Mouse (Mus musculus): ENCODE measurements around the gene Gm49354.
"Not testable (repeated sequence)": the region's sequence is repeated elsewhere in the genome, so short reads cannot be mapped to it uniquely, and the experiment has no call there.

The Gm49354 gene

GRCm38 (mm10) chr13:59766786-59767515 lies 15.1 kb downstream of the Gm49354 start:
- DNase-seq (ENCODE audit: low read depth) = no peak

GRCm38 (mm10) chr13:59762791-59763190 lies 19.3 kb downstream of the Gm49354 start:
- no peak for DNase-seq (ENCODE audit: low read depth)

GRCm38 (mm10) chr13:59756906-59757305 lies 25.1 kb downstream of the Gm49354 start:
- no peak for DNase-seq (ENCODE audit: low read depth)

GRCm38 (mm10) chr13:59750310-59750709 lies 31.7 kb downstream of the Gm49354 start:
- DNase-seq (ENCODE audit: low read depth) = no peak

GRCm38 (mm10) chr13:59746711-59747110 lies 35.3 kb downstream of the Gm49354 start, which contains the start of gene 1700014D04Rik:
TSS of gene 1700014D04Rik (minus strand) at chr13:59746752.
- no peak for DNase-seq (ENCODE audit: low read depth)

GRCm38 (mm10) chr13:59746164-59746563 lies 35.9 kb downstream of the Gm49354 start:
- no peak for DNase-seq (ENCODE audit: low read depth)

GRCm38 (mm10) chr13:59745462-59745861 lies 36.6 kb downstream of the Gm49354 start:
- DNase-seq (ENCODE audit: low read depth) = no peak

GRCm38 (mm10) chr13:59741697-59742096 lies 40.3 kb downstream of the Gm49354 start:
- no peak for DNase-seq (ENCODE audit: low read depth)

- DNase-seq (ENCODE audit: low read depth) = no peak
Measured at GRCm38 (mm10) chr13:59741096-59741495, 40.9 kb downstream of the Gm49354 start.

GRCm38 (mm10) chr13:59739397-59739796 lies 42.6 kb downstream of the Gm49354 start:
- peak; percentile 66 for DNase-seq (ENCODE audit: low read depth)

- peak; percentile 61 for DNase-seq (ENCODE audit: low read depth)
Measured at GRCm38 (mm10) chr13:59738455-59738854, 43.6 kb downstream of the Gm49354 start.

- DNase-seq (ENCODE audit: low read depth) = peak; percentile 44
Measured at GRCm38 (mm10) chr13:59735190-59735589, 46.9 kb downstream of the Gm49354 start.

- not testable (repeated sequence) for DNase-seq (ENCODE audit: low read depth)
Measured at GRCm38 (mm10) chr13:59734347-59734746, 47.7 kb downstream of the Gm49354 start.

- DNase-seq (ENCODE audit: low read depth) = no peak
Measured at GRCm38 (mm10) chr13:59733936-59734335, 48.1 kb downstream of the Gm49354 start.

GRCm38 (mm10) chr13:59731652-59732051 lies 50.4 kb downstream of the Gm49354 start, which contains the start of gene Spata31d1d:
TSS of gene Spata31d1d (minus strand) at chr13:59731752.
- DNase-seq (ENCODE audit: low read depth) = no peak

- DNase-seq (ENCODE audit: low read depth) = peak; percentile 78
Measured at GRCm38 (mm10) chr13:59728378-59729093, 53.5 kb downstream of the Gm49354 start.

- no peak for DNase-seq (ENCODE audit: low read depth)
Measured at GRCm38 (mm10) chr13:59726139-59726867, 55.7 kb downstream of the Gm49354 start.

GRCm38 (mm10) chr13:59722089-59722488 lies 60.0 kb downstream of the Gm49354 start:
- not testable (repeated sequence) for DNase-seq (ENCODE audit: low read depth)

GRCm38 (mm10) chr13:59719475-59719874 lies 62.6 kb downstream of the Gm49354 start:
- DNase-seq (ENCODE audit: low read depth) = no peak

- DNase-seq (ENCODE audit: low read depth) = not testable (repeated sequence)
Measured at GRCm38 (mm10) chr13:59718857-59719440, 63.1 kb downstream of the Gm49354 start.

- DNase-seq (ENCODE audit: low read depth) = no peak
Measured at GRCm38 (mm10) chr13:59713710-59714109, 68.3 kb downstream of the Gm49354 start.

- DNase-seq (ENCODE audit: low read depth) = not testable (repeated sequence)
Measured at GRCm38 (mm10) chr13:59711984-59712383, 70.1 kb downstream of the Gm49354 start, which contains the start of gene Spata31d1b. TSS of gene Spata31d1b (plus strand) at chr13:59712284.
